Mouse (Mus musculus): ENCODE data around the gene Mctp2.

DNA sequence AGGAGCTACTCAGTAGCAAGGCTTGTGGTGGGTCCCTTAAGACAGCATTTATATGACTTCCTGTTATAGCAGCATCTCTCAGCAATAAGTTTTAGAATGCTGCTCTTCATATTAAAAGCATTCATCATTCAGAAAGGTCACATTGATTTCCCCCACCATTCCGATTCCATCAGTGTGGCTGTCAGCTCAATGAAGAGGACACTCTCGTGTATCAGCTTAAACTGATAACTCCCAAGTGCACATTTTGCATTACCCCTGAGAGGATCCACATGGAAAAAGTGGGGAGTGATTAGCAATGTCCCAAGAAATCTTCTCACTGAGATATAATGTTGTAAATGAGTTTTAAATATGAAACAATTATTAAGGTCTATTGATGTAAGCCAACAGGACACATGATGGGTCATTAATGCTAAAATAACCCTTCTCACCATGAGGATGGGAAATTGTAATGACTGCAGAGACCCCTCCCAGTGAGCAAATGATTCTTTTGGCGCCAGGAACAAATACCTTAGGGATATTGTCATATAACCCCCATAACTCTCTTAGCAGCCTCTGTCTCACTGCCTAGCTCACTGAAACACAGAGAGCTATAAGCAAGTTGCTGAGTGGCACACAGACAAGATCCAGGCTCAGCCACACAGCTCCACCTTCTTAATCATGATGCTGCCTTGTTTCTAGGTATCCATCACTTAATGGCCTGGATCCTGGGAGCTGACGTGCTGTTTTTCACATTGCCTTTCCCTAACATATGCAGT lies 12.4 kb downstream of the Mctp2 start:
- TF ChIP-seq CTCF (IDR thresholded peaks at IDR 0.05; ENCODE audit: low read depth) (no peak), EP300 (IDR thresholded peaks at IDR 0.05; ENCODE audit: low read depth) (no peak)

Data from heart, postnatal 0 days (tissue).